Mouse (Mus musculus) ovary, postnatal 10 days (tissue): Measurements from ENCODE around the gene Zcchc3.

Experiments used
- DNase-seq: peaks from one replicate; pipeline ENCODE4 v3.0.0; 2022; ENCODE audit warnings: low spot score

The Zcchc3 gene

GRCm38 (mm10) chr2:152409781-152410180 is 5.0 kb downstream of the Zcchc3 start:
- no peak for DNase-seq

DNA sequence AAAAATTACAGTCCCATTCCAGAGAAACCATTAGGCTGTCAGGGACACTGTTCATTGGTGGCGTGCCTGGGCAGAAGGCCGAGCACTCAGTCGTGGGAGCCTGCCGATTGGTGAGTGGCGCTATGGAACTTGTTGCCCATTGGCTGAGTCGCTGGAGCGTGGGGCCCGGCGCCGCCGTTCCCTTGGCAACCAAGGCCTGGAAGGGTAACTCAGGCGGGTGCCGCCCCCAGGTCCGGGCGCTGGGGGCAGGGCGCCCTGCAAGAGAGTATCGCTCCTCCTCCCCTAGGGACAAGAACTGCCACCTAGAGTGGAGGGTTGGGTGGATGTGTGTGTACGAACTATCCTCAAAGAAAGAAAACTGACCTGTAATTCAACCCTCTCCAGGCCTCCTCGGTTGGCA is 8.7 kb downstream of the Zcchc3 start:
- DNase-seq, result peak; percentile 85

DNA sequence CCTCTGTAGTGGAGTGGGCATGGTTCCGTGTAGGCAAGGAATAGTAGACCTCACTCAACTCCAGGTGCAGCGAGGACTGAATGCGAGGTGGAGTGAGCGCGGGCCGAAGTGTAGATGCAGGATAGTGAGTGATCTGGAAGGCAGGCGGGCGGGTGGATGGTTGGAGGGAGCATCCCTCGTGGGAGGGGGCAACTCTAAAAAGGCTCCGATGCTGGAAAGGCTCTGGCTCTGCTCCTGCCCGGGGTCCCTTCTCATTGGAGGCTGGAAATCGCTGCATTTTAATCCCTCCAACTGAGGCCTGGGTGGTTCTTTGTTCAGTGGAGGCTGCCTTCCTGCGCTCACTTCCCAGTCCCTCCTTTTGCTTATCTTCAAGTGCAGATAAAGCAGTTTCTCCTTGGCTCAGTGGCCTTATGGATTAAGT is 15.7 kb downstream of the Zcchc3 start:
- DNase-seq, result no peak

GRCm38 (mm10) chr2:152398691-152399090 is 16.1 kb downstream of the Zcchc3 start:
- peak; percentile 78 for DNase-seq

GRCm38 (mm10) chr2:152397680-152398435 is 17.0 kb downstream of the Zcchc3 start, which contains the start of gene Sox12:
Gene Sox12, minus strand, starts transcription at chr2:152398063.
- peak; percentile 96 for DNase-seq

DNA sequence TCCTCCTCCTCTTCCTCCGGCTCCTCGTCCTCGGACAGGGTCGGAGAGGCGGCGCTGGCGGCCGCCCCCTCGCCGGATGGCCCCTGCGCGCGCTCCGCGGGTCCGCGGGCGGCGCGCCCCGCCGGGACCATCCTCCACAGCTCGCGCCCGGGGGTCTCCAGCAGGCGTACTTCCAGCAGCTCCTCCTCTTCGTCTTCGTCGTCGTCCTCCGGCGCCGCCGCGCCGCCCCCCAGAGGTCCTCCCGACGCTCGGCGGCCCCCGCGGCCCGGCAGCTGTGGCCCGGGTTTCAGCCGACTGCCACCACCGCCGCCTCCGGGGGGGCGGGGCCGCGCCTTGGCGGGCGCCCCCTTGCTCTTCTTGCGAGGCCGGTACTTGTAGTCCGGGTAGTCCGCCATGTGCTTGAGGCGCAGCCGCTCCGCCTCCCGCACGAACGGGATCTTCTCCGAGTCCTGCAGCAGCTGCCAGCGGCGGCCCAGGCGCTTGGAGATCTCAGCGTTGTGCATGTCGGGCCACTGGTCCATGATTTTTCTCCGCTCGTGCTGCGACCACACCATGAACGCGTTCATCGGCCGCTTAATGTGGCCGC is 17.7 kb downstream of the Zcchc3 start:
- DNase-seq, result peak; percentile 53

DNA sequence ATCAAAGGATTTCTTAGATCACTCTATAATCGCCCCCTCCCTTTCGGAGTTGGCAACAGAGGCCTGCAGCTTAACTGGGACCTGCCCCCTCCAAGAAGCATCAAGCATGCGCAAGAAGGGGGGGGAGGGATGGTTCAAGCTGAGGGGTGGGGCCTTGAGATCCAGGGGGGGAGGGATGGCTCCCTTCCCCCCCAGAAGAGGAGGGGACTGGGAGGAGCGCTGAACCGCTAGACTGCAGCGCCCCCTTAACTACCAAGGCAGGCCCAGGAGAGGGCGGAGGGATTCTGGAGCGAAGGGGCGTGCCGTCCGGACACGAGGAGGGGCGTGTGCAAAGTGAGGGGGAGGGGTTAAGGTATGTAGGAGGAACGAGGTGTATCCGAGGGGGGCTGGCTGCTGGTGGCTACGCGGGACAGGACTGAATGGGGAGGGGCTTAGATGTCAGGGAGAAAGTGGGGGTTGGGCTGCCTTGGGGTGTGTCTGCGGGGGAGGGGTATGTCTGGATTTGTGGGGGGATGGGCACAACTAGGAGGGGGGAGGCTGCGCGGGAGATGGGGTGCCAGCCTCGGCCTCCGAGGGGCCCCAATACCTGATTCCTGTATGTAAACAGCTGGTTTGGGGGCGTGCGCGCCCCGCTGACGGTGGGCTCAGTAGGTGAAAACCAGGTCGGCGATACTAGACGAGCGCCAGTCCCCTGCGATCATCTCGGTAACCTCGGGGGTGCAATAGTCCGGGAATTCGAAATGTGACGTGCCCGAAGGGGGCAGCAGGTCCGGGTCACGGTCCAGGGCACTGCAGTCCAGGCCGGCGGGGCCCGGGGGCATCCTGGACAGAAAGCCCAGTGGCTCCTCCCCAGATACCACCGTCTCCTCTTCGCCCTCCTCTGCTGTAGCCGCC is 18.5 kb downstream of the Zcchc3 start:
- peak; percentile 65 for DNase-seq

GRCm38 (mm10) chr2:152395271-152395920 is 19.4 kb downstream of the Zcchc3 start:
- no peak for DNase-seq

DNA sequence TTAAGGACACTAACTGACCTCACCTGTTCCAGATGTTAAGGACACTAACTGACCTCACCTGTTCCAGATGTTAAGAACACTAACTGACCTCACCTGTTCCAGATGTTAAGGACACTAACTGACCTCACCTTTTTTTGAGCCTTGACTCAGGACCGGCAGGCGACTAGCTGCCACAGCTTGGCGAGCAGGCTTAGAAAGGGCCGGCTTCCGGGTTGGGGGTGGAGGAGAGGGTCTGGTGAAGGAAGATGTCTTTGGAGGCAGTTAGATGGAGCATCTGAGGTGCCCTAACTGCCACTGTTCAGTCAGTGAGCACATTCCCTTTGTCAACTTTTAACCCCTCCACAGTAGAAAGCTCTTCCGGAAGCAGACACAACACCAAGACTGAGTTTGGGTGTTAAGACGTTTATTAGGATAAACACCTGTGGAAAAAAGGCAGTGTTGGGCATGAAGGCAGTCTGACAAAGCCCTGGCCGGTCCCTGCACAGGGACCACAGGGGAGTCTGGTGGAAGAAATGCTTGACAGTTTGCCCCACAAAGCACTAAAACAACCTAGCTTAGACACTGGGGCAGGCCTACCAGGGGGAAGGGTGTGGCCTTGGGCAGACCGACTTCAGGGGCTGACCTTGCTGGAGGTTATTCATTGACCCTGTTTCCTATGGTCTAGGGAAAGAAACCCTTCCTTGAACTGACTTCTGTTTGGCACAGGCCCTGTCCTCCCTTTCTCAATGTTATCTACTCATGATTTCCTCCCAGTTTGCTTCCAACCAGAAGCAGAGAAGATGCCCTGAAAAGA is 21.4 kb downstream of the Zcchc3 start:
- DNase-seq, result no peak

- no peak for DNase-seq
Measured at GRCm38 (mm10) chr2:152392786-152393185, 22.0 kb downstream of the Zcchc3 start.

GRCm38 (mm10) chr2:152384191-152384590 is 30.6 kb downstream of the Zcchc3 start:
- DNase-seq, result no peak

DNA sequence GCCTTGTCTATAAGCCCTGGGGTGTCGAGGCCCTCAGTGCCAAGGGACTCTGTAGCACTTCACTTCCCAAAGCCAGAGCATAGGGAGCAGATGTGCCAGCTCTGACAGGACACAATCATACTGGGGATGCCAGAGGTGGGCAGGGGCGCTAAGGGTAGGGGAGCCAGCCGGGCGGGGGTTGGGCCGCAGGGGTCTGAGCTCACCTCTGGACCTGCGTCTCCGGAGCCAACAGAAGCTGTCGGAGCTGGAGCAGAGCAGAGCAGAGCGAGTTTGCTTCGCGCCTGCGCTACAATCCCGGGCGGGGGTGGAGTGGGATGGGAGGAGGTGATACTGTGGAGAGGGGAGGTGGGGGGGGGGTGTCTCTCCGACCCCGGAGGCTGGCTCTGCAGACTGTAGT is 38.5 kb downstream of the Zcchc3 start, which contains the start of gene Nrsn2:
TSS of gene Nrsn2 (minus strand) at position 294 of the 397 bp plus-strand sequence.
- DNase-seq, result no peak

DNA sequence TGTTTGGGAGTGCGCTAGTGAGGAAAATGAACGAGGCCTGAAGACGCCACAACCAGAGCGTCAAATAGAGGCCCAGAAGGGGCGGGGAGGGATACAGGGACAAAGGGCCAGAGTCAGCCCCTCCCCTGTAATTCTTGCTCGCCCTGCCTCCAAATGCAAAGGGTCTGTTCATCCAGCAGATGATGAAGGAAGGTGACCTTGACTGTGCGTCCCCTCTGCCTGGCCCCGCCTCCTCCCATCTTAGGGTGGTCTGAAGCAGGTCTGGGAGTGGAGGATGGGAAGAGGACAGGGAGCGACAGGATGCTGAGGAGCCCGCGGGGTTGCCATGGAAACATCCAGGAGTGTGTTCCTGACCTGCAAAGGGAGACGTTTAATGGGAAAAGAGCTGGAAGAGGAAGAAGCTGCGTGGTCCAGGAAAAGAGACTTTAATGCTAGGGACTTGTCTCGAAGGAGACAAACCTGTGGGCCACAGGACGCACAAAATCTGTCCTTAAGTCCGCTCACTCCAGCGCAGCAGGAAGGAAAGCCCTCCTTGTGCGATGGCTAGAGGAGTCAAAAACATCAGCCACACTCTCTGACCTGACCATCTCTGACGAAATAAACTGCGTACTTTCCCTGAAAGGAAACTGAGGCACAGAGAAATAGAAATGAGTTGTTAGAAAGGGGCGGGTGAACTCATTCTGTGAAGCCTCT is 39.0 kb downstream of the Zcchc3 start:
- DNase-seq, result no peak

DNA sequence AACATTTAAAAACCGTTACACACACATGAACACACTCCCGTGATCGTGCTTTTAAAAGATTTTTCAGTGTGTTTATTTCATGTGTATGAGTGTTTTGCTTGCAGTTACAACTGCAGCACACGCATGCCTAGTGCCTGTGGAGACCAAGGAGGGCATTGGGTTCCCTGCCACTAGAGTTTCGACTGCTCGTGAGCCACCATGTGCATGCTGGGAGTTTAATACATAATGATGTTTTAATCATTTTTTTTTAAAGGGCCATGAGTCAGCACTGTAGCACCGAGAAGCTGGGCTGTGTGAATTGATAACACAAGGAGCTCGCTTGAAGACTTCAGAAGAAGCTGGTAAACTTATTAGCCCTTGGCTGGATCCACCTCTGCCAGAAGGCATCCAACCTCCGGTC is 41.3 kb downstream of the Zcchc3 start:
- no peak for DNase-seq

GRCm38 (mm10) chr2:152372661-152373060 is 42.2 kb downstream of the Zcchc3 start:
- no peak for DNase-seq

DNA sequence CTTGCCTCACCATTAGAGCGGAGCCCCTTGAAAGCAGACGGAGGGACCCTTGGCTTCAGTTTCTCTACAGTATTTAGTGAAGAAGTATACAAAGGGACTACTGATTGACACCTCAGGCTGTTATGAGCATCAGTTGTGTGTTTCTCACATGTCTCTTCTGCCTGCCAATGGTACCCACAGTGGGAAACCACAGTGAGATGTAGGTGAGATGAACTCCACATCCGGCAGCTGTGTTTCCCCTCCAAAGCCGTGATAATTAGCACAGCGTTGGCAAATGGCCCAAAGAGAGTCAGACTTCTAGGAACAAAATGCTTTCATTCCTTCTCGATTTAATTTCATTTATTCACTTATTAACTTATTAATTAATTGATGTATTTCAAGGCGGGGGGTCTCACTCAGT is 42.7 kb downstream of the Zcchc3 start:
- no peak for DNase-seq

DNA sequence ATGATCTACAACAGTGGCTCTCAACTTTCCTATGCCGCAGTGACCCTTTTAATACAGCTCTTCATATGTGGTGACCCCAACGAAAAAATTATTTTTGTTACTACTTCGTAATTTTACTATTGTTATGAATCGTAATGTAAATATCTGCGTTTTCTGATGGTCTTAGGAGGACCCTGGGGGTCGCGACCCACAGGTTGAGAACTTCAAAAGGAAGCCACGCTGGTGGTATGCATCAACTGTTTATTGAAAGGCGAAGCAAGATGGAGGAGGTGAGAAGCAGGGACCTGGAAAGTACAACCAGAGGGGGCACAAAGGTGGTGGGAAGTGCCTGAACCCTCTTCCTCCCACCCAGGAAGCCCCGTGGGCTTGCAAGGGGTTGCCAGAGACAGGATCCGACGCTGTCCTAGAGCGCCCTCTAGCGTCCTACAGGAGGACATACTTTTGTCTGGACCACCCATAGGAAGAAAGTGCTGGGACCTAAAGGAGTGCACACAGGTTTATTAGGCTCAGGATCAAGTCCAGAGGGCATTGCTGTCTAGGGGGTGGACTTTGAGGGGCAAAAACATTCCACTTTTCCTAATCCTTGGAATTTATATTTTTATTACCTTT is 46.2 kb downstream of the Zcchc3 start:
- no peak for DNase-seq

DNA sequence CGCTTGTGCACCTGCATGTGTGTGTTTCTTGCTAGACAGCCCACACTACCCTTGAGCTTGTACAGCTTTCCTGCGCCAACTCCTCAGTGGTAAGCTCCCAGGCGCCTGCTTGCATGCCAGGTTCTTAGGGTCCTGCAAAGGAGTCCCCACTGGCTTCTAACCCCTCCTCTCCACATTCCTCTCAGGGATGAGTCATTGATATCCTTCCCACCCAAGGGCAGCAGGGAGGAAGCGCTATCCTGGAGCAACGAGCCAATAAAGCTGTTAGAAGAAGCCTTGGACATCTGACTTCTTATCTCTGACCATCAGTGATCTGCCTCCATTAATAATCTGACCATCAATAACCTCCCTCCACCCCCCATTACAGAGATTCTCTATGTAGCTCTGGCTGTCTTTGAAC is 46.9 kb downstream of the Zcchc3 start:
- DNase-seq, result no peak

DNA sequence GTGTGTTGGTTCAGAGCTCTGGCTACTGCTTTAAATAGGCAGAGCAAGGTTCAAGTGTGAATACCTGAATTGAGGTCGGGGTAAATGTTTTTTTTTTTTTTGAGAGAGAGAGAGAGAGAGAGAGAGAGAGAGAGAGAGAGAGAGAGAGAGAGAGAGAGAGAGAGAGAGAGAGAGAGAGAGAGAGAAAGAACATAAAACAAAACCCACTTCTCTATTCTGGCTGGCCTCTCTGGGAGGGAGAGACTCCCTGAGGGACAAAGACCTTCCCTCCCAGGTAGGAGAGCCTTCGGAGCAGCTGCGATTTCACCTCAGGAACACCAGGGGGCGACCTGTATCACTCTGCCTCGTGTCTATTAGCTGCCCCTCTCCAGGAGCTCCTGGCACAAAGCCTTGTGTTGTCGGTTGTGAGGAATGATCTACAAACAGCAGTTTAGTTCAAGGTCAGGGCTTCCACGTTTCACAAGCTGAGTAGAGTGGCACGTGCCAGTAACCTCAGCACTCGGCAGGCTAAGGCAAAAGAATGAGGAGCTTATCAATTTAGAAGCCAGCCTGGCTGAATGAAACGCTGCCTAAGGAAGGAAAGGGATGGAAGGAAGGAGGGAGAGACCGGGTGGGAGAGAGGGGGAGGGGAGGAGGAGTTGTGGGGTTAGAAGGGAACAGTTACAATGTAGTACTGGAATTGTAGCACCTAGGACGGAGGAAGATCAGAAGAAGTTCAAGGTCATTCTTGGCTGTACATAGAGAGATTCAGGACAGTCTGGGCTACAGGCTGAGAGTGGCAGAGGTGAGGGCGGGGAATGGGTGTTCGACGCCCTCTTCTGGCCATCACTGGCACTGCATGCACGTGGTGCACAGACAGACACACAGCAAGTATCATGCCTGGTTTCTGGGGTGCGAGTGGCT is 51.3 kb downstream of the Zcchc3 start:
- DNase-seq, result peak; percentile 44
